Mouse (Mus musculus) G1E-ER4 (cell line): ENCODE results near the gene Il31ra. TPM values are rescaled to one million over a fixed set of nuclear protein-coding genes. Genes with fewer than 3 reads are reported as not detected.

Experiments
- GATA1 ChIP-seq: IDR thresholded peaks from one replicate; pipeline ENCODE4 v1.8.0; 2012; ENCODE audit warnings: low read length, inconsistent platforms
- polyA plus RNA-seq: library from polyadenylated mRNA; stranded (reverse); fragments of >175 nt; gene quantifications from 2 replicates; pipeline ENCODE4 v1.2.3, GENCODE M21; 2012

Il31ra gene
- polyA plus RNA-seq, 1 experiment: not detected

GRCm38 (mm10) chr13:112580590-112581320 lies 13.4 kb downstream of the Il31ra start:
- no peak for TF ChIP-seq GATA1

GRCm38 (mm10) chr13:112573800-112574199 lies 20.4 kb downstream of the Il31ra start:
- TF ChIP-seq GATA1: no peak

- no peak for TF ChIP-seq GATA1
Observed at GRCm38 (mm10) chr13:112570768-112571167, 23.4 kb downstream of the Il31ra start.

- no peak for TF ChIP-seq GATA1
Observed at GRCm38 (mm10) chr13:112569606-112570005, 24.6 kb downstream of the Il31ra start.

GRCm38 (mm10) chr13:112560554-112561138 lies 33.5 kb downstream of the Il31ra start:
- no peak for TF ChIP-seq GATA1

GRCm38 (mm10) chr13:112556501-112556900 lies 37.7 kb downstream of the Il31ra start:
- TF ChIP-seq GATA1: no peak

- TF ChIP-seq GATA1: no peak
Observed at GRCm38 (mm10) chr13:112553304-112553703, 40.9 kb downstream of the Il31ra start.

- no peak for TF ChIP-seq GATA1
Observed at GRCm38 (mm10) chr13:112551641-112552548, 42.3 kb downstream of the Il31ra start.

- TF ChIP-seq GATA1: no peak
Observed at GRCm38 (mm10) chr13:112541223-112541975, 52.8 kb downstream of the Il31ra start.

- TF ChIP-seq GATA1: no peak
Observed at GRCm38 (mm10) chr13:112540616-112541015, 53.5 kb downstream of the Il31ra start.

GRCm38 (mm10) chr13:112537065-112537464 lies 57.1 kb downstream of the Il31ra start:
- no peak for TF ChIP-seq GATA1

- no peak for TF ChIP-seq GATA1
Observed at GRCm38 (mm10) chr13:112536611-112537010, 57.5 kb downstream of the Il31ra start.

GRCm38 (mm10) chr13:112533556-112533955 lies 60.6 kb downstream of the Il31ra start:
- no peak for TF ChIP-seq GATA1

- no peak for TF ChIP-seq GATA1
Observed at GRCm38 (mm10) chr13:112532235-112532634, 61.9 kb downstream of the Il31ra start.

- no peak for TF ChIP-seq GATA1
Observed at GRCm38 (mm10) chr13:112529893-112530292, 64.3 kb downstream of the Il31ra start.
